Mouse (Mus musculus): ENCODE measurements around the gene Calml3.

GRCm38 (mm10) chr13:3778591-3779364 is 25.3 kb downstream of the Calml3 start:
- no peak for TF ChIP-seq POLR2A (IDR thresholded peaks at IDR 0.05; ENCODE audit: insufficient read depth, low read depth, low read length)
- no peak for TF ChIP-seq CTCF (IDR thresholded peaks at IDR 0.05; ENCODE audit: insufficient read depth, low read depth, low read length)
